In genomic region chr2:174601938-174602685, GRCm38 (mm10) we compare ENCODE assay signal across 8 mouse cellular contexts. TPM values are rescaled to one million over a fixed set of nuclear protein-coding genes. Genes with fewer than 3 reads are reported as not detected.
DNase-seq lines count a peak whose midpoint lies in the region; ATAC-seq and TF ChIP-seq lines count a peak whose summit lies in the region.

No protein-coding gene starts in this region.

- no peaks in the 10 kb centered on the region for H3K36me3 ChIP-seq in liver, adult 2 months (ENCODE audit: control insufficient read depth, insufficient read depth, low read length)
- H3K36me3 ChIP-seq in small intestine, adult 2 months (ENCODE audit: control insufficient read depth, insufficient read depth, low read length) = no peaks in the 10 kb centered on the region

- WGBS in liver, adult 2 months = 70% methylated on average over 9 of the region's 9 CpGs
- WGBS in small intestine, adult 2 months = 61% methylated on average over 9 of the region's 9 CpGs

- no peaks in the 10 kb centered on the region for H3K4me1 ChIP-seq in liver, adult 2 months (ENCODE audit: control insufficient read depth, insufficient read depth, low read length)
- no peaks in the 10 kb centered on the region; the same call in 1 of the 2 replicates for H3K4me1 ChIP-seq in small intestine, adult 2 months (ENCODE audit: control insufficient read depth, insufficient read depth, insufficient read length, low read length)

- no peak overlapping the region for H3K9ac ChIP-seq in liver, adult 2 months (ENCODE audit: low read depth, low read length)

- no peaks in the 10 kb centered on the region for H3K79me2 ChIP-seq in liver, adult 2 months (ENCODE audit: control insufficient read depth, insufficient read depth, low read length)

- no peak overlapping the region for H3K4me3 ChIP-seq in liver, adult 2 months (ENCODE audit: insufficient read depth, low read depth, low read length)
- no peak overlapping the region for H3K4me3 ChIP-seq in small intestine, adult 2 months (ENCODE audit: low read depth, low read length)

- TF ChIP-seq POLR2A in liver, adult 2 months (IDR thresholded peaks at IDR 0.05; ENCODE audit: extremely low read depth, insufficient read depth, low read length) = no peak
- TF ChIP-seq POLR2A in small intestine, adult 2 months (IDR thresholded peaks at IDR 0.05; ENCODE audit: low read depth, low read length) = no peak

- ATAC-seq in granulocyte monocyte progenitor cell, adult 5-6 weeks (replicated peaks; ENCODE audit: poor library complexity, severe bottlenecking) = peak; percentile 77
- ATAC-seq in frontal cortex, adult (ENCODE audit: low TSS enrichment) = no peak

- TF ChIP-seq CTCF in liver, adult 2 months (IDR thresholded peaks at IDR 0.05; ENCODE audit: low read depth, low read length) = no peak
- TF ChIP-seq CTCF in small intestine, adult 2 months (IDR thresholded peaks at IDR 0.05; ENCODE audit: extremely low read depth, insufficient read length, insufficient replicate concordance, low read depth, low read length) = no peak

- no peaks in the 10 kb centered on the region for H3K27me3 ChIP-seq in liver, adult 2 months (ENCODE audit: control insufficient read depth, insufficient read depth, low read length)
- no peaks in the 10 kb centered on the region for H3K27me3 ChIP-seq in small intestine, adult 2 months (ENCODE audit: control insufficient read depth, insufficient read depth, low read length)

- no peak overlapping the region for H3K27ac ChIP-seq in liver, adult 2 months (replicated peaks; ENCODE audit: insufficient read depth, low read depth, low read length)
- H3K27ac ChIP-seq in small intestine, adult 2 months (ENCODE audit: insufficient read depth, low read depth, low read length) = peak overlapping the region; percentile 46; the same call in 1 of the 2 replicates

- peak; percentile 53 for DNase-seq in MEL-GATA-1-ER (ENCODE audit: extremely low read depth, low read depth)
- DNase-seq in liver, adult 2 months (ENCODE audit: extremely low read depth, low read depth, low spot score) = peak; percentile 7
- DNase-seq in cerebellum, postnatal 10 days = no peak
- no peak for DNase-seq in neural tube, embryonic 10.5 days (ENCODE audit: extremely low spot score, low spot score)
- no peak for DNase-seq in urinary bladder, postnatal 36 days (ENCODE audit: low spot score in 2 of 2)

RNA-seq across cellular contexts. Expression of gene Zfp831, which starts 41.2 kb away (rescaled TPM):
- total RNA-seq in granulocyte monocyte progenitor cell, adult 5-6 weeks (2014; fragmentation: Nextera tagmentation) = 1.1 TPM in 2 replicates
- 0.15 and 0.26 TPM in 2 replicates for total RNA-seq in granulocyte monocyte progenitor cell, adult 5-6 weeks (2017)
- 0.09 and 0.13 TPM in 2 replicates for total RNA-seq in liver, adult 2 months (2014; rRNA removed)
- polyA plus RNA-seq in liver, adult 2 months (2012; rRNA removed) = 0.04 and 0.06 TPM in 2 replicates
- polyA plus RNA-seq in small intestine, adult 2 months (2012; rRNA removed) = 0.20 and 0.41 TPM in 2 replicates

Comparison
In these comparisons a context has a peak if more than half of its experiments do, and no peak if none do; other contexts are left out.
1. DNase-seq: peak in MEL-GATA-1-ER (single experiment) and liver, adult 2 months (single experiment); none in cerebellum, postnatal 10 days (0 of 2), neural tube, embryonic 10.5 days (single experiment) and urinary bladder, postnatal 36 days (0 of 2).